In genomic region chr15:100351501-100352060, GRCm38 (mm10) we compare ENCODE assay signal across 27 mouse cellular contexts. TPM values are rescaled to one million over a fixed set of nuclear protein-coding genes. Genes with fewer than 3 reads are reported as not detected.
A peak's percentile ranks its signal among the peaks of the same experiment; 100 is the strongest.
DNase-seq lines count a peak whose midpoint lies in the region; ATAC-seq and TF ChIP-seq lines count a peak whose summit lies in the region.
"Had no signal": no experiment of that assay in that cellular context is flagged by ENCODE, and none has a peak within 500 bp of the region (broad histone marks: within the 10 kb centered on the region; RNA-seq: fewer than 3 reads in every experiment).

No protein-coding gene starts in this region.

- peaks cover 16% of the 10 kb centered on the region; the same call in 1 of the 2 replicates for H3K4me1 ChIP-seq in heart, postnatal 0 days (ENCODE audit: control insufficient read depth, insufficient read depth)
- H3K4me1 ChIP-seq: megakaryocyte, embryonic 14.5 days had no signal

- no peak overlapping the region for H3K27ac ChIP-seq in heart, postnatal 0 days (ENCODE audit: low read depth)
- H3K27ac ChIP-seq: embryonic facial prominence, embryonic 15.5 days; limb, embryonic 15.5 days; liver, embryonic 15.5 days had no signal

- peak overlapping the region; percentile 15; the same call in 1 of the 2 replicates for H3K4me2 ChIP-seq in heart, postnatal 0 days (ENCODE audit: low read depth, low read length)
- H3K4me2 ChIP-seq: embryonic facial prominence, embryonic 15.5 days; limb, embryonic 15.5 days; liver, embryonic 15.5 days had no signal

- TF ChIP-seq CTCF in heart, postnatal 0 days (IDR thresholded peaks at IDR 0.05; ENCODE audit: low read depth) = no peak

- no peak for TF ChIP-seq EP300 in heart, postnatal 0 days (IDR thresholded peaks at IDR 0.05; ENCODE audit: low read depth)

- 34% methylated on average over 6 of the region's 6 CpGs for WGBS in heart, postnatal 0 days

- H3K27me3 ChIP-seq in heart, postnatal 0 days (ENCODE audit: control insufficient read depth, insufficient read depth, low read length) = no peaks in the 10 kb centered on the region
- H3K27me3 ChIP-seq: embryonic facial prominence, embryonic 15.5 days; limb, embryonic 15.5 days had no signal

- intact Hi-C loops in left cerebral cortex, postnatal 4 days (cut with DNase I) = no loop called here

- H3K9me3 ChIP-seq in heart, postnatal 0 days (replicated peaks; ENCODE audit: control insufficient read depth, low read length) = no peaks in the 10 kb centered on the region
- H3K9me3 ChIP-seq: embryonic facial prominence, embryonic 15.5 days; limb, embryonic 15.5 days; liver, embryonic 15.5 days; megakaryocyte, embryonic 14.5 days had no signal

- no peaks in the 10 kb centered on the region for H3K36me3 ChIP-seq in heart, postnatal 0 days (replicated peaks; ENCODE audit: control insufficient read depth, insufficient read depth, low read length)
- H3K36me3 ChIP-seq: embryonic facial prominence, embryonic 15.5 days; limb, embryonic 15.5 days; liver, embryonic 15.5 days had no signal

- no peak overlapping the region for H3K4me3 ChIP-seq in heart, postnatal 0 days (ENCODE audit: low read depth, low read length)
- H3K4me3 ChIP-seq: embryonic facial prominence, embryonic 15.5 days; limb, embryonic 15.5 days; liver, embryonic 15.5 days; megakaryocyte, embryonic 14.5 days had no signal

- DNase-seq in embryo, embryonic 10 days (ENCODE audit: low spot score) = peak; percentile 13
- no peak for DNase-seq in embryo, embryonic 11 days
- peak; percentile 32 for DNase-seq in heart, postnatal 0 days (ENCODE audit: low spot score)
- no peak for DNase-seq in heart, adult 9 months (ENCODE audit: low spot score in 2 of 2)
- peak; percentile 17 for DNase-seq in left cerebral cortex, postnatal 4 days
- DNase-seq in left cerebral cortex, adult 9 months (ENCODE audit: low spot score in 2 of 2) = no peak
- peak; percentile 19 for DNase-seq in yolk sac, embryonic 10.5 days (ENCODE audit: low spot score)
- DNase-seq: adrenal gland, postnatal 10 days; cerebellum, adult 9-11 months; lung, postnatal 10 days; midbrain, embryonic 14.5 days; thymus, postnatal 14 days had no signal

- ATAC-seq in heart, postnatal 0 days (ENCODE audit: insufficient read depth, low read depth) = peak; percentile 62; the same call in 1 of the 2 replicates
- ATAC-seq: activated CD4-positive, CD25-positive, alpha-beta regulatory T cell, adult 4 months; CD4-positive, CD25-positive, alpha-beta regulatory T cell, adult 4 months; forebrain, embryonic 16.5 days had no signal

- no peak overlapping the region for H3K9ac ChIP-seq in heart, postnatal 0 days (replicated peaks; ENCODE audit: low read depth, low read length)
- H3K9ac ChIP-seq: embryonic facial prominence, embryonic 15.5 days; limb, embryonic 15.5 days; liver, embryonic 15.5 days had no signal

RNA-seq across cellular contexts. Expression of gene Methig1, which starts 1.4 kb away (rescaled TPM):
- total RNA-seq in heart, postnatal 0 days (2014; rRNA removed; ENCODE audit: low replicate concordance) = not detected in 2 replicates
- polyA plus RNA-seq in heart, postnatal 0 days (2015; fragmentation: Nextera tagmentation; extraction: Ambion mirVana) = not detected in 2 replicates
- not detected for total RNA-seq in left cerebral cortex, postnatal 4 days (2021)
- total RNA-seq: gastrocnemius, postnatal 4 days; layer of hippocampus, postnatal 10 days had no signal
- polyA plus RNA-seq: activated CD4-positive, CD25-positive, alpha-beta regulatory T cell, adult 4 months; CD4-positive, CD25-positive, alpha-beta regulatory T cell, adult 4 months; embryonic facial prominence, embryonic 15.5 days; forebrain, embryonic 16.5 days; large intestine, adult 2 months; limb, embryonic 15.5 days; midbrain, embryonic 14.5 days; small intestine, adult 2 months had no signal

RNA-seq across cellular contexts. Expression of gene Mettl7a2, which starts 1.4 kb away (rescaled TPM):
- total RNA-seq in heart, postnatal 0 days (2014; rRNA removed; ENCODE audit: low replicate concordance) = not detected in 2 replicates
- not detected in 2 replicates for polyA plus RNA-seq in heart, postnatal 0 days (2015; fragmentation: Nextera tagmentation; extraction: Ambion mirVana)
- under 1 TPM; 0.24 to 0.38 TPM for total RNA-seq in left cerebral cortex, postnatal 4 days (2021)
- polyA plus RNA-seq: activated CD4-positive, CD25-positive, alpha-beta regulatory T cell, adult 4 months; CD4-positive, CD25-positive, alpha-beta regulatory T cell, adult 4 months; embryonic facial prominence, embryonic 15.5 days; forebrain, embryonic 16.5 days; hindbrain, embryonic 11.5 days; large intestine, adult 2 months; limb, embryonic 15.5 days; liver, embryonic 15.5 days; midbrain, embryonic 14.5 days; neural tube, embryonic 14.5 days; small intestine, adult 2 months had no signal

RNA-seq across cellular contexts. Expression of gene Higd1c, which starts 12.8 kb away (rescaled TPM):
- total RNA-seq in heart, postnatal 0 days (2014; rRNA removed; ENCODE audit: low replicate concordance) = not detected in 2 replicates
- polyA plus RNA-seq in heart, postnatal 0 days (2015; fragmentation: Nextera tagmentation; extraction: Ambion mirVana) = not detected in 2 replicates
- total RNA-seq in left cerebral cortex, postnatal 4 days (2021) = not detected
- total RNA-seq: ES-E14; gastrocnemius, postnatal 4 days; layer of hippocampus, postnatal 10 days; left cerebral cortex, adult 8-10 months had no signal
- polyA plus RNA-seq: activated CD4-positive, CD25-positive, alpha-beta regulatory T cell, adult 4 months; CD4-positive, CD25-positive, alpha-beta regulatory T cell, adult 4 months; embryonic facial prominence, embryonic 15.5 days; forebrain, embryonic 16.5 days; hindbrain, embryonic 11.5 days; large intestine, adult 2 months; limb, embryonic 15.5 days; liver, embryonic 15.5 days; midbrain, embryonic 14.5 days; neural tube, embryonic 14.5 days; small intestine, adult 2 months had no signal

RNA-seq across cellular contexts. Expression of gene Mettl7a3, which starts 16.9 kb away (rescaled TPM):
- total RNA-seq in heart, postnatal 0 days (2014; rRNA removed; ENCODE audit: low replicate concordance) = 0.08 TPM in 1 of 2 replicates, not detected in the other
- not detected in 2 replicates for polyA plus RNA-seq in heart, postnatal 0 days (2015; fragmentation: Nextera tagmentation; extraction: Ambion mirVana)
- total RNA-seq in left cerebral cortex, postnatal 4 days (2021) = under 1 TPM in 1 of 2 experiments, not detected in 1; 0.34 TPM
- total RNA-seq: layer of hippocampus, postnatal 10 days had no signal
- polyA plus RNA-seq: activated CD4-positive, CD25-positive, alpha-beta regulatory T cell, adult 4 months; forebrain, embryonic 16.5 days; large intestine, adult 2 months; liver, embryonic 15.5 days; midbrain, embryonic 14.5 days; small intestine, adult 2 months had no signal

RNA-seq across cellular contexts. Expression of gene Mettl7a1, which starts 47.6 kb away (rescaled TPM):
- total RNA-seq in heart, postnatal 0 days (2014; rRNA removed; ENCODE audit: low replicate concordance) = 23.6 and 31.0 TPM in 2 replicates
- 7.0 and 7.1 TPM in 2 replicates for polyA plus RNA-seq in heart, postnatal 0 days (2015; fragmentation: Nextera tagmentation; extraction: Ambion mirVana)
- 1 to 10 TPM; 6.0 to 6.5 TPM for total RNA-seq in left cerebral cortex, postnatal 4 days (2021)

Comparison
In these comparisons a context has a peak if more than half of its experiments do, and no peak if none do; other contexts are left out.
1. DNase-seq: peak in embryo, embryonic 10 days (single experiment), heart, postnatal 0 days (single experiment), left cerebral cortex, postnatal 4 days (single experiment) and yolk sac, embryonic 10.5 days (single experiment); none in embryo, embryonic 11 days (single experiment), heart, adult 9 months (0 of 2) and left cerebral cortex, adult 9 months (0 of 2).